Mouse (Mus musculus) c-Kit-negative CD71-positive TER-119-positive erythroid progenitor cells, embryonic 14.5 days (primary cell): ENCODE results near the gene Asb10.
"Not testable (repeated sequence)": the region's sequence is repeated elsewhere in the genome, so short reads cannot be mapped to it uniquely, and the experiment has no call there.

Experiments
- DNase-seq: peaks from one replicate; pipeline ENCODE4 v3.0.0-alpha.2; 2013; ENCODE audit warnings: low read depth, low spot score

Asb10 gene

GRCm38 (mm10) chr5:24540387-24541143 lies at the start of gene Asb10:
TSS of gene Asb10 (minus strand) at chr5:24540978.
- no peak for DNase-seq

GRCm38 (mm10) chr5:24589511-24590500 lies 49.0 kb upstream of the Asb10 start:
- DNase-seq, result no peak

- peak; percentile 36 for DNase-seq
These were observed 46.4 kb upstream of the Asb10 start for GRCm38 (mm10) chr5:24587200-24587577.

- DNase-seq, result peak; percentile 57
These were observed 45.9 kb upstream of the Asb10 start, which contains the start of gene Chpf2 for GRCm38 (mm10) chr5:24586547-24587199. TSS of gene Chpf2 (plus strand) at chr5:24586741.

GRCm38 (mm10) chr5:24586106-24586505 lies 45.3 kb upstream of the Asb10 start:
- DNase-seq, result no peak

GRCm38 (mm10) chr5:24578109-24578963 lies 37.6 kb upstream of the Asb10 start:
- no peak for DNase-seq

GRCm38 (mm10) chr5:24577183-24577929 lies 36.6 kb upstream of the Asb10 start, which contains the start of gene Abcf2:
TSS of gene Abcf2 (minus strand) at chr5:24577467.
- peak; percentile 98 for DNase-seq

GRCm38 (mm10) chr5:24576801-24577182 lies 36.0 kb upstream of the Asb10 start:
- DNase-seq, result no peak

- no peak for DNase-seq
These were observed 35.2 kb upstream of the Asb10 start for GRCm38 (mm10) chr5:24575948-24576347.

- no peak for DNase-seq
These were observed 15.9 kb upstream of the Asb10 start, which contains the start of gene 4931409K22Rik for GRCm38 (mm10) chr5:24556709-24557108. TSS of gene 4931409K22Rik (minus strand) at chr5:24556809.

- DNase-seq, result not testable (repeated sequence)
These were observed 14.6 kb upstream of the Asb10 start for GRCm38 (mm10) chr5:24555335-24555734.

GRCm38 (mm10) chr5:24553621-24554244 lies 13.0 kb upstream of the Asb10 start:
- DNase-seq, result no peak

GRCm38 (mm10) chr5:24551317-24551688 lies 10.5 kb upstream of the Asb10 start:
- no peak for DNase-seq

GRCm38 (mm10) chr5:24550598-24551316 lies 10.0 kb upstream of the Asb10 start:
- no peak for DNase-seq

- no peak for DNase-seq
These were observed 1.9 kb upstream of the Asb10 start for GRCm38 (mm10) chr5:24542643-24543042.

- no peak for DNase-seq
These were observed 379 bp upstream of the Asb10 start for GRCm38 (mm10) chr5:24541144-24541569.

- no peak for DNase-seq
These were observed 1.0 kb downstream of the Asb10 start for GRCm38 (mm10) chr5:24539571-24540296.

- DNase-seq, result no peak
These were observed 3.2 kb downstream of the Asb10 start for GRCm38 (mm10) chr5:24537618-24538017.
